Comparison of ENCODE assay signal across 8 mouse cellular contexts in the genomic region with DNA sequence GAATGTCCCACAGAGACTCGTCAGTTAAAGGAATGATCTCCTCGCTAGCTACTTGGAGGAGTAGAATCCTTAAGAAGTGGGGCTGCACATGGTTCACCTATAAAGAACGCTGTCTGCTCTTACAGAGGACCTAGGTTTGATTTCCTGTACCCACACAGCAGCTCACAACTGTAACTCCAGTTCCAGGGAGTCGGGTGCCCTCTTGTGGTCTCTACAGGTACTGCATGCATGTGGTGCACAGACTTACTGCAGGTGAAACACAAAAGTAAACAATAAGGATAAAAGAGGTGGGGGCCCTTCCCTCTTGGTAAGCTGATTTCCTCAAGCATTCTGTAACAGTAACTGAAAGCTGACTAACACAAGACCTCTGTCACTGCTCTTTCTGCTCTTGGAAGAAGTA.
DNase-seq lines count a peak whose midpoint lies in the region; ATAC-seq and TF ChIP-seq lines count a peak whose summit lies in the region.

No protein-coding gene starts in this region.

- no peak overlapping the region for H3K9ac ChIP-seq in heart, embryonic 12.5 days
- H3K9ac ChIP-seq in intestine, embryonic 16.5 days (ENCODE audit: low read depth, low read length): no peak overlapping the region

- H3K27me3 ChIP-seq in heart, embryonic 12.5 days (replicated peaks): peaks cover 8% of the 10 kb centered on the region; the same call in 1 of the 2 replicates
- H3K27me3 ChIP-seq in testis, adult 2 months (ENCODE audit: control insufficient read depth, insufficient read depth, low read length): no peaks in the 10 kb centered on the region
- H3K27me3 ChIP-seq in intestine, embryonic 16.5 days (replicated peaks; ENCODE audit: control insufficient read depth, insufficient read depth, low read length): no peaks in the 10 kb centered on the region

- peaks cover 4% of the 10 kb centered on the region; the same call in 1 of the 2 replicates for H3K9me3 ChIP-seq in heart, embryonic 12.5 days (replicated peaks)
- peaks cover 4% of the 10 kb centered on the region; the same call in 1 of the 2 replicates for H3K9me3 ChIP-seq in intestine, embryonic 16.5 days (ENCODE audit: control insufficient read depth, low read length)

- ATAC-seq in heart, embryonic 12.5 days (ENCODE audit: insufficient number of reproducible peaks, low FRiP score): no peak
- ATAC-seq in intestine, embryonic 16.5 days: no peak

- H3K4me2 ChIP-seq in heart, embryonic 12.5 days: no peak overlapping the region
- H3K4me2 ChIP-seq in intestine, embryonic 16.5 days (ENCODE audit: low read depth, low read length): no peak overlapping the region

- H3K27ac ChIP-seq in heart, embryonic 12.5 days (ENCODE audit: poor library complexity, severe bottlenecking): no peak overlapping the region
- no peak overlapping the region for H3K27ac ChIP-seq in testis, adult 2 months (ENCODE audit: control insufficient read depth, insufficient read depth, low read depth, low read length)
- H3K27ac ChIP-seq in intestine, embryonic 16.5 days (ENCODE audit: low read length): no peak overlapping the region

- H3K36me3 ChIP-seq in heart, embryonic 12.5 days: no peaks in the 10 kb centered on the region
- no peaks in the 10 kb centered on the region for H3K36me3 ChIP-seq in testis, adult 2 months (ENCODE audit: control insufficient read depth, insufficient read depth, low read length)
- no peaks in the 10 kb centered on the region for H3K36me3 ChIP-seq in intestine, embryonic 16.5 days (ENCODE audit: control insufficient read depth, insufficient read depth, low read length)

- TF ChIP-seq CTCF in testis, adult 2 months (IDR thresholded peaks at IDR 0.05; ENCODE audit: control insufficient read depth, insufficient read depth, insufficient replicate concordance, low read depth, low read length): peak; percentile 77; the same call in 1 of the 2 replicates

- no peak overlapping the region for H3K4me3 ChIP-seq in heart, embryonic 12.5 days
- no peak overlapping the region for H3K4me3 ChIP-seq in testis, adult 2 months (ENCODE audit: control insufficient read depth, low read depth, low read length)
- no peak overlapping the region for H3K4me3 ChIP-seq in intestine, embryonic 16.5 days (ENCODE audit: low read length)

- 71% methylated on average over 4 of the region's 4 CpGs for WGBS in heart, embryonic 12.5 days
- 78% methylated on average over 4 of the region's 4 CpGs for WGBS in intestine, embryonic 16.5 days

- H3K4me1 ChIP-seq in heart, embryonic 12.5 days (replicated peaks): no peaks in the 10 kb centered on the region
- H3K4me1 ChIP-seq in testis, adult 2 months (ENCODE audit: control insufficient read depth, insufficient read depth, low read length): no peaks in the 10 kb centered on the region; the same call in 1 of the 2 replicates
- H3K4me1 ChIP-seq in intestine, embryonic 16.5 days (ENCODE audit: control insufficient read depth, insufficient read depth, low read length): 0 out of 2 replicates have a peak, but pooled peaks cover 5% of the 10 kb centered on the region

- DNase-seq in heart, postnatal 4 days: peak; percentile 46
- peak; percentile 32 for DNase-seq in urinary bladder, postnatal 14 days (ENCODE audit: low spot score)
- no peak for DNase-seq in urinary bladder, adult 18-20 months (ENCODE audit: low spot score in 2 of 2)
- peak; percentile 60 for DNase-seq in forelimb bud, embryonic 11.5 days (ENCODE audit: low read depth, low spot score)
- no peak for DNase-seq in layer of hippocampus, adult 9-10 months (ENCODE audit: low spot score)

- no peak for TF ChIP-seq POLR2A in testis, adult 2 months (IDR thresholded peaks at IDR 0.05; ENCODE audit: control insufficient read depth, low read depth, low read length)

Comparison
In these comparisons a context has a peak if more than half of its experiments do, and no peak if none do; other contexts are left out.
1. DNase-seq: peak in heart, postnatal 4 days (single experiment), urinary bladder, postnatal 14 days (single experiment) and forelimb bud, embryonic 11.5 days (single experiment); none in urinary bladder, adult 18-20 months (0 of 2) and layer of hippocampus, adult 9-10 months (single experiment).